Mouse (Mus musculus) lung, embryonic 16.5 days (tissue): ENCODE measurements around the gene Sycp3. TPM values are rescaled to one million over a fixed set of nuclear protein-coding genes. Genes with fewer than 3 reads are reported as not detected.

Source experiments
- polyA plus RNA-seq: library from polyadenylated mRNA; unstranded; fragments of >200 nt; fragmentation: Nextera tagmentation; extraction: Ambion mirVana; gene quantifications from 2 replicates; pipeline ENCODE4 v1.2.1, GENCODE M21; 2015

Sycp3 gene
- polyA plus RNA-seq, 1 experiment from 2014 or later = not detected

Other genes starting within 250 kb of the Sycp3 start
- gene Dram1, start 80.5 kb upstream of the Sycp3 start, polyA plus RNA-seq = 128 and 151 TPM in 2 replicates
- 16.8 and 18.1 TPM in 2 replicates for gene Gnptab, start 80.4 kb upstream of the Sycp3 start, polyA plus RNA-seq
- gene Chpt1, start 44.5 kb downstream of the Sycp3 start, polyA plus RNA-seq = 17.1 and 17.4 TPM in 2 replicates
- gene Mybpc1, start 145.6 kb downstream of the Sycp3 start, polyA plus RNA-seq = 7.5 and 23.4 TPM in 2 replicates
- 0.43 and 0.49 TPM in 2 replicates for gene Spic, start 225.4 kb downstream of the Sycp3 start, polyA plus RNA-seq